Mouse (Mus musculus) neural tube, embryonic 15.5 days (tissue): ENCODE data around the gene Mbd5. TPM values are rescaled to one million over a fixed set of nuclear protein-coding genes. Genes with fewer than 3 reads are reported as not detected.

ENCODE experiments used
- polyA plus RNA-seq: library from polyadenylated mRNA; unstranded; fragments of >200 nt; fragmentation: Nextera tagmentation; extraction: Ambion mirVana; gene quantifications from 2 replicates; pipeline ENCODE4 v1.2.1, GENCODE M21; 2015

Gene Mbd5
- polyA plus RNA-seq, 1 experiment from 2014 or later, result 35.4 TPM

Other genes starting within 250 kb of the Mbd5 start
- gene Acvr2a, start 135.4 kb upstream of the Mbd5 start, polyA plus RNA-seq, result 38.3 and 45.2 TPM in 2 replicates
- gene Orc4, start 769 bp downstream of the Mbd5 start, polyA plus RNA-seq, result 88.4 and 89.2 TPM in 2 replicates